Mouse (Mus musculus) thymus, postnatal 10 days (tissue): ENCODE results near the gene Tmem115.

Experiments
- DNase-seq, 2 experiments: peaks; one replicate each; pipeline ENCODE4 v3.0.0; 2021; ENCODE audit warnings: low spot score in 2 of 2

Gene Tmem115

GRCm38 (mm10) chr9:107533791-107534407, at the start of gene Tmem115:
TSS of gene Tmem115 (plus strand) at chr9:107533945.
- peak; percentile 88 for DNase-seq

GRCm38 (mm10) chr9:107484302-107484701, 49.4 kb upstream of the Tmem115 start:
- DNase-seq = no peak

- no peak for DNase-seq
Observed at GRCm38 (mm10) chr9:107484766-107485165, 49.0 kb upstream of the Tmem115 start.

- no peak for DNase-seq
Observed at GRCm38 (mm10) chr9:107486086-107486485, 47.7 kb upstream of the Tmem115 start.

- no peak for DNase-seq
Observed at GRCm38 (mm10) chr9:107486507-107487225, 47.1 kb upstream of the Tmem115 start.

- no peak for DNase-seq
Observed at GRCm38 (mm10) chr9:107490146-107490545, 43.6 kb upstream of the Tmem115 start.

GRCm38 (mm10) chr9:107490625-107491024, 43.1 kb upstream of the Tmem115 start:
- no peak for DNase-seq

GRCm38 (mm10) chr9:107493511-107493910, 40.2 kb upstream of the Tmem115 start:
- DNase-seq = no peak

- DNase-seq = no peak
Observed at GRCm38 (mm10) chr9:107494238-107494637, 39.5 kb upstream of the Tmem115 start.

GRCm38 (mm10) chr9:107496359-107496758, 37.4 kb upstream of the Tmem115 start:
- no peak for DNase-seq

GRCm38 (mm10) chr9:107500708-107501286, 32.9 kb upstream of the Tmem115 start:
- no peak for DNase-seq

GRCm38 (mm10) chr9:107502131-107502846, 31.5 kb upstream of the Tmem115 start:
- DNase-seq = no peak

- no peak for DNase-seq
Observed at GRCm38 (mm10) chr9:107504662-107505537, 28.8 kb upstream of the Tmem115 start.

- DNase-seq = peak in 1 of 2 experiments; percentile 22
Observed at GRCm38 (mm10) chr9:107508266-107508665, 25.5 kb upstream of the Tmem115 start.

GRCm38 (mm10) chr9:107510384-107511100, 23.2 kb upstream of the Tmem115 start:
- no peak for DNase-seq

- no peak for DNase-seq
Observed at GRCm38 (mm10) chr9:107511436-107511835, 22.3 kb upstream of the Tmem115 start.

GRCm38 (mm10) chr9:107512326-107512725, 21.4 kb upstream of the Tmem115 start:
- DNase-seq = no peak

GRCm38 (mm10) chr9:107514303-107514955, 19.3 kb upstream of the Tmem115 start:
- peak; percentile 58 to 89 for DNase-seq

- no peak for DNase-seq
Observed at GRCm38 (mm10) chr9:107520331-107520730, 13.4 kb upstream of the Tmem115 start.

- DNase-seq = peak; percentile 60
Observed at GRCm38 (mm10) chr9:107521190-107521589, 12.6 kb upstream of the Tmem115 start.
